ENCODE assay signal across 8 mouse cellular contexts in the genomic region with DNA sequence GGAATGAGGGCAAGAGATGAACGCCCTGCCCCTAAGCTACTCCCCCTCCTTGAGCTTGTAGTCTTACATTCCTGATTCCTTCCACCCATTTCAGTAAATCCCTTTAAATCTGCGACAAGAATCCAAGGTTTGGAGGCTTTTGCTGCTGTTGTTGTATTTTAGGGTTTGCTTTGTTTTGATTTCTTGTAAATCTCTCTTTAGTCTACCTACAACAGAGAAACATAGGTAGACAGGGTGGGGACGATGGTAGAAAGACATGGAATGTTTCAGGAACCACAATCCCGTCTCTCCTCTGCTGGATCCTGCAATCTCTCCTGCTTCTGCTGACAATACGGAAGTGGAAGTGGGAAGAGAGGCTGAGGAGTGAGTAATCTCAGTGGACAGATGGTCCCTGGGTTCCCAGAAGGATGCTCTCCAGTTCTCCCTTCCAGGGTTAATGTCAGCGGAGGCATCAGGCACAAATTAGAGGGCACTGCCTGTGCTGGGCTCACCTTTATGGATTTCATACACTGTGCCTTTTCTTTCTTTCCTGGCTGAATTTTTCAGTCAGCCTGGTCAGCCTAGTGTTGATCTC. TPM values are rescaled to one million over a fixed set of nuclear protein-coding genes. Genes with fewer than 3 reads are reported as not detected.
DNase-seq lines count a peak whose midpoint lies in the region; ATAC-seq and TF ChIP-seq lines count a peak whose summit lies in the region.

No protein-coding gene starts in this region.

- H3K27ac ChIP-seq in CH12.LX (ENCODE audit: insufficient read depth, low read depth), result no peak overlapping the region
- peak overlapping the region; percentile 60 for H3K27ac ChIP-seq in embryonic facial prominence, embryonic 14.5 days (replicated peaks; ENCODE audit: low read depth, low read length)
- H3K27ac ChIP-seq in hindbrain, embryonic 13.5 days, result peak overlapping the region; percentile 95
- H3K27ac ChIP-seq in liver, embryonic 12.5 days, result no peak overlapping the region

- no peaks in the 10 kb centered on the region for H3K27me3 ChIP-seq in CH12.LX (replicated peaks)
- no peaks in the 10 kb centered on the region for H3K27me3 ChIP-seq in embryonic facial prominence, embryonic 14.5 days (replicated peaks; ENCODE audit: control insufficient read depth, insufficient read depth, low read length)
- no peaks in the 10 kb centered on the region for H3K27me3 ChIP-seq in hindbrain, embryonic 13.5 days
- H3K27me3 ChIP-seq in liver, embryonic 12.5 days (replicated peaks), result peaks cover 14% of the 10 kb centered on the region

- TF ChIP-seq CTCF in CH12.LX (conservative IDR thresholded peaks at IDR 0.05 in 1 of 2, IDR thresholded peaks at IDR 0.05 in 1 of 2; ENCODE audit: low read depth in 2 of 2, low read length in 2 of 2), result no peak

- H3K9me3 ChIP-seq in CH12.LX (replicated peaks; ENCODE audit: low read length), result no peaks in the 10 kb centered on the region
- no peaks in the 10 kb centered on the region for H3K9me3 ChIP-seq in embryonic facial prominence, embryonic 14.5 days (ENCODE audit: control insufficient read depth, low read length)
- no peaks in the 10 kb centered on the region for H3K9me3 ChIP-seq in hindbrain, embryonic 13.5 days
- no peaks in the 10 kb centered on the region for H3K9me3 ChIP-seq in liver, embryonic 12.5 days (replicated peaks)

- no peak overlapping the region for H3K4me3 ChIP-seq in CH12.LX (replicated peaks in 1 of 3; ENCODE audit: low read depth in 2 of 3, low read length in 2 of 3, poor library complexity in 1 of 3)
- H3K4me3 ChIP-seq in embryonic facial prominence, embryonic 14.5 days (ENCODE audit: low read depth, low read length), result peak overlapping the region; percentile 61
- H3K4me3 ChIP-seq in hindbrain, embryonic 13.5 days, result peak overlapping the region; percentile 79
- H3K4me3 ChIP-seq in liver, embryonic 12.5 days, result peak overlapping the region; percentile 49

- TF ChIP-seq RAD21 in CH12.LX (IDR thresholded peaks at IDR 0.05; ENCODE audit: low read depth, low read length), result no peak

- dilution Hi-C loops in CH12.LX (cut with MboI; ENCODE audit: extremely low pct_ligation_motif_present, extremely low pct_unique_long_range_greater_than_20kb, low sequenced_read_pairs), result no loop called here

- no peaks in the 10 kb centered on the region for H3K36me3 ChIP-seq in CH12.LX (replicated peaks in 1 of 2; ENCODE audit: control insufficient read depth in 1 of 2, insufficient read depth in 1 of 2, low read length in 1 of 2)
- no peaks in the 10 kb centered on the region for H3K36me3 ChIP-seq in embryonic facial prominence, embryonic 14.5 days (ENCODE audit: control insufficient read depth, insufficient read depth, low read length)
- peaks cover 2% of the 10 kb centered on the region; the same call in 1 of the 2 replicates for H3K36me3 ChIP-seq in hindbrain, embryonic 13.5 days
- H3K36me3 ChIP-seq in liver, embryonic 12.5 days, result no peaks in the 10 kb centered on the region

- in situ Hi-C loops in CH12.LX (cut with MboI; ENCODE audit: low pct_ligation_motif_present, low pct_unique_long_range_greater_than_20kb, low sequenced_read_pairs), result no loop called here

- DNase-seq in CH12.LX (ENCODE audit: extremely low read depth) (no peak), MN1 (ENCODE audit: low spot score) (peak; percentile 62)
- DNase-seq in embryonic facial prominence, embryonic 14.5 days (ENCODE audit: low spot score), result no peak
- peak; percentile 34 for DNase-seq in right cerebral cortex, postnatal 25 days
- DNase-seq in lung, adult 18-20 months, result no peak
- no peak for DNase-seq in urinary bladder, adult 18-20 months (ENCODE audit: low spot score in 2 of 2)

- 13% methylated on average over 6 of the region's 6 CpGs for WGBS in embryonic facial prominence, embryonic 14.5 days
- WGBS in hindbrain, embryonic 13.5 days, result 13% methylated on average over 6 of the region's 6 CpGs
- WGBS in liver, embryonic 12.5 days (ENCODE audit: insufficient replicate concordance), result 9% methylated on average over 6 of the region's 6 CpGs

- H3K9ac ChIP-seq in CH12.LX (ENCODE audit: insufficient read depth, low read depth), result no peak overlapping the region
- peak overlapping the region; percentile 71 for H3K9ac ChIP-seq in embryonic facial prominence, embryonic 14.5 days (ENCODE audit: low read depth, low read length)
- peak overlapping the region; percentile 91 for H3K9ac ChIP-seq in hindbrain, embryonic 13.5 days
- peak overlapping the region; percentile 39; the same call in 1 of the 2 replicates for H3K9ac ChIP-seq in liver, embryonic 12.5 days

- H3K4me1 ChIP-seq in CH12.LX (ENCODE audit: control insufficient read depth in 1 of 2, insufficient read depth in 2 of 2), result peaks cover 5% of the 10 kb centered on the region in 2 experiments
- H3K4me1 ChIP-seq in embryonic facial prominence, embryonic 14.5 days (ENCODE audit: control insufficient read depth, insufficient read depth, low read length), result peaks cover 4% of the 10 kb centered on the region; the same call in 1 of the 2 replicates
- peaks cover 26% of the 10 kb centered on the region for H3K4me1 ChIP-seq in hindbrain, embryonic 13.5 days (replicated peaks)
- H3K4me1 ChIP-seq in liver, embryonic 12.5 days, result 0 out of 2 replicates have a peak, but pooled peaks cover 8% of the 10 kb centered on the region

- no peak for ATAC-seq in embryonic facial prominence, embryonic 14.5 days (ENCODE audit: low read depth)
- peak; percentile 22; the same call in 1 of the 2 replicates for ATAC-seq in hindbrain, embryonic 13.5 days (ENCODE audit: low FRiP score)
- ATAC-seq in liver, embryonic 12.5 days, result no peak

- H3K79me2 ChIP-seq in CH12.LX (replicated peaks; ENCODE audit: control insufficient read depth, extremely low read depth, insufficient read depth, poor library complexity, severe bottlenecking), result no peaks in the 10 kb centered on the region

- TF ChIP-seq POLR2A in CH12.LX (IDR thresholded peaks at IDR 0.05; ENCODE audit: low read depth, low read length), result no peak

- H3K4me2 ChIP-seq in CH12.LX (ENCODE audit: insufficient read depth, low read depth, poor library complexity, severe bottlenecking), result 0 out of 2 replicates have a peak overlapping the region, but pooled peaks have one; percentile 82
- H3K4me2 ChIP-seq in embryonic facial prominence, embryonic 14.5 days (ENCODE audit: low read depth, low read length), result peak overlapping the region; percentile 69
- peak overlapping the region; percentile 72 for H3K4me2 ChIP-seq in hindbrain, embryonic 13.5 days
- H3K4me2 ChIP-seq in liver, embryonic 12.5 days, result peak overlapping the region; percentile 63

- no peak for TF ChIP-seq EP300 in CH12.LX (IDR thresholded peaks at IDR 0.05; ENCODE audit: low read length)

TF ChIP-seq in CH12.LX, 34 proteins besides CTCF, POLR2A, EP300 and RAD21:
- TF ChIP-seq BHLHE40 (IDR thresholded peaks at IDR 0.05; ENCODE audit: low read depth, low read length) (no peak), CHD1 (IDR thresholded peaks at IDR 0.05; ENCODE audit: low read depth, low read length) (no peak), NELFE (IDR thresholded peaks at IDR 0.05; ENCODE audit: low read depth, low read length) (no peak), SMC3 (IDR thresholded peaks at IDR 0.05; ENCODE audit: low read depth, low read length) (no peak), SIN3A (IDR thresholded peaks at IDR 0.05; ENCODE audit: low read length) (no peak), IRF4 (IDR thresholded peaks at IDR 0.05; ENCODE audit: low read depth, low read length) (no peak), ETS1 (conservative IDR thresholded peaks at IDR 0.05; ENCODE audit: low read depth, low read length) (no peak)

RNA-seq across cellular contexts. Expression of a gene that starts 0.4 kb away (rescaled TPM):
- total RNA-seq in CH12.LX (2012; rRNA removed) (137 and 166 TPM in 2 replicates), CH12.LX (2014; rRNA removed) (354 and 376 TPM in 2 replicates)
- 223 and 229 TPM in 2 replicates for polyA plus RNA-seq in CH12.LX (2012; ENCODE audit: insufficient read length, low read depth)
- 4.2 and 4.4 TPM in 2 replicates for polyA plus RNA-seq in embryonic facial prominence, embryonic 14.5 days (2014; fragmentation: Nextera tagmentation; extraction: Ambion mirVana)
- polyA plus RNA-seq in hindbrain, embryonic 13.5 days (2015; fragmentation: Nextera tagmentation; extraction: Ambion mirVana), result 4.0 and 4.6 TPM in 2 replicates
- 42.4 and 47.2 TPM in 2 replicates for polyA plus RNA-seq in liver, embryonic 12.5 days (2016; fragmentation: Nextera tagmentation; extraction: Ambion mirVana)

RNA-seq across cellular contexts. Expression of a gene that starts 1.2 kb away (rescaled TPM):
- total RNA-seq in CH12.LX (2012; rRNA removed), result not detected in 2 replicates
- not detected in 2 replicates for total RNA-seq in CH12.LX (2014; rRNA removed)
- polyA plus RNA-seq in CH12.LX (2012; ENCODE audit: insufficient read length, low read depth), result not detected in 2 replicates
- polyA plus RNA-seq in embryonic facial prominence, embryonic 14.5 days (2014; fragmentation: Nextera tagmentation; extraction: Ambion mirVana), result 34.8 and 38.4 TPM in 2 replicates
- polyA plus RNA-seq in hindbrain, embryonic 13.5 days (2015; fragmentation: Nextera tagmentation; extraction: Ambion mirVana), result 99.1 and 99.3 TPM in 2 replicates
- 5.7 and 6.6 TPM in 2 replicates for polyA plus RNA-seq in liver, embryonic 12.5 days (2016; fragmentation: Nextera tagmentation; extraction: Ambion mirVana)

Comparison
In these comparisons a context has a peak if more than half of its experiments do, and no peak if none do; other contexts are left out.
1. DNase-seq: peak in MN1 (single experiment) and right cerebral cortex, postnatal 25 days (single experiment); none in CH12.LX (single experiment), embryonic facial prominence, embryonic 14.5 days (single experiment), lung, adult 18-20 months (0 of 2) and urinary bladder, adult 18-20 months (0 of 2).
2. H3K27ac ChIP-seq: peak in embryonic facial prominence, embryonic 14.5 days (single experiment) and hindbrain, embryonic 13.5 days (single experiment); none in CH12.LX (single experiment) and liver, embryonic 12.5 days (single experiment).
3. H3K4me3 ChIP-seq: peak in embryonic facial prominence, embryonic 14.5 days (single experiment), hindbrain, embryonic 13.5 days (single experiment) and liver, embryonic 12.5 days (single experiment); none in CH12.LX (0 of 3).
4. Peak in every context shown above with its lines, with median percentiles within 50 percentile points of each other: H3K4me2 ChIP-seq.